Mouse (Mus musculus) left cerebral cortex, adult 8-10 months (tissue): ENCODE results near the gene Gm813. TPM values are rescaled to one million over a fixed set of nuclear protein-coding genes. Genes with fewer than 3 reads are reported as not detected.

ENCODE experiments used
- DNase-seq, 2 experiments: peaks; one replicate each; pipeline ENCODE4 v3.0.0; 2022; ENCODE audit warnings: low spot score in 2 of 2
- total RNA-seq, 4 experiments: library from RNA; stranded (reverse); gene quantifications; 2 replicates each; pipeline ENCODE4 v1.2.4; 2022

Gene Gm813
- total RNA-seq, 4 experiments from 2014 or later: not detected

GRCm38 (mm10) chr16:58607101-58607500, 9.7 kb downstream of the Gm813 start:
- DNase-seq: no peak

GRCm38 (mm10) chr16:58604680-58605079, 12.1 kb downstream of the Gm813 start:
- DNase-seq: no peak

GRCm38 (mm10) chr16:58603831-58604230, 12.9 kb downstream of the Gm813 start:
- DNase-seq: no peak

- DNase-seq: no peak
Observed at GRCm38 (mm10) chr16:58600846-58601245, 15.9 kb downstream of the Gm813 start.

GRCm38 (mm10) chr16:58591299-58591698, 25.5 kb downstream of the Gm813 start:
- DNase-seq: no peak

- DNase-seq: no peak
Observed at GRCm38 (mm10) chr16:58589444-58589843, 27.3 kb downstream of the Gm813 start.

- DNase-seq: no peak
Observed at GRCm38 (mm10) chr16:58573949-58574722, 42.6 kb downstream of the Gm813 start.

- no peak for DNase-seq
Observed at GRCm38 (mm10) chr16:58570694-58571264, 46.0 kb downstream of the Gm813 start.

Other genes starting within 250 kb of the Gm813 start
- gene Dcbld2, start 208.5 kb downstream of the Gm813 start, total RNA-seq: 10 to 100 TPM; 19.5 to 22.0 (median 21.1) TPM
- 10 to 100 TPM; 20.8 to 26.6 (median 23.1) TPM for gene St3gal6, start 92.7 kb downstream of the Gm813 start, total RNA-seq
- not detected for gene E330017A01Rik, start 21.8 kb upstream of the Gm813 start, total RNA-seq
- 10 to 100 TPM; 41.4 to 46.8 (median 43.7) TPM for gene Cpox, start 53.3 kb upstream of the Gm813 start, total RNA-seq
- not detected for gene Gpr15, start 102.1 kb upstream of the Gm813 start, total RNA-seq
- gene Cldnd1, start 110.9 kb upstream of the Gm813 start, total RNA-seq: 100 to 1,000 TPM in 3 of 4 experiments, 10 to 100 TPM in 1; 98.1 to 116 (median 114) TPM
- not detected for gene Olfr172, start 146.2 kb upstream of the Gm813 start, total RNA-seq
- gene Olfr173, start 183.3 kb upstream of the Gm813 start, total RNA-seq: not detected
- not detected for gene Olfr175-ps1, start 209.8 kb upstream of the Gm813 start, total RNA-seq